9 mouse cellular contexts compared by ENCODE assay signal in the genomic region with DNA sequence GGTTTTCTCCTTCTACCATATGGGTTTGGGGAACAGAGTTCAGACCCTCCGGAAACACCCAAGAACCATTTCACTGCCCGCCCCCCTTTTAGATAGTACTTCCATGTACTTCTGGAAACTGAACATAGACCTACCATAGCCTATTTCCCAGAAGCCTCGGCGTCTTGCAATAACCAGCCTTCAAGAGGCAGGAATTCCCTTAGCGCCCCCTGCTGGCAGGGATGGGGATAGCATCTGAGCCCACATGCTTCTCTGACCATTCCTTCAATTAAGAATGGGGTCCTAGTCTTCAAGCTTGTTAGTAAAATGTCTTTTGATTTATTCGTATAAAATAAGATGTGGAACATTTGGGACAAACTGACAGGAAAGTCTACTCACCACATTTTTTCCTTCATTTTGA.
DNase-seq lines count a peak whose midpoint lies in the region; ATAC-seq and TF ChIP-seq lines count a peak whose summit lies in the region.
"Had no signal": no experiment of that assay in that cellular context is flagged by ENCODE, and none has a peak within 500 bp of the region (broad histone marks: within the 10 kb centered on the region; RNA-seq: fewer than 3 reads in every experiment).

No protein-coding gene starts in this region.

- no peak overlapping the region for H3K4me2 ChIP-seq in hindbrain, embryonic 14.5 days (replicated peaks)
- H3K4me2 ChIP-seq in hindbrain, embryonic 13.5 days: no peak overlapping the region
- H3K4me2 ChIP-seq in liver, embryonic 11.5 days: no peak overlapping the region
- H3K4me2 ChIP-seq: liver, embryonic 15.5 days had no signal

- no peak overlapping the region for H3K4me3 ChIP-seq in hindbrain, embryonic 14.5 days (replicated peaks; ENCODE audit: low read length)
- no peak overlapping the region for H3K4me3 ChIP-seq in hindbrain, embryonic 13.5 days
- H3K4me3 ChIP-seq in cortical plate, adult 2 months (ENCODE audit: insufficient read depth, low read length): no peak overlapping the region
- H3K4me3 ChIP-seq in liver, embryonic 11.5 days (ENCODE audit: low read depth, low read length): no peak overlapping the region
- H3K4me3 ChIP-seq: liver, embryonic 15.5 days had no signal

- no peaks in the 10 kb centered on the region for H3K9me3 ChIP-seq in hindbrain, embryonic 14.5 days (ENCODE audit: control insufficient read depth, low read length)
- no peaks in the 10 kb centered on the region for H3K9me3 ChIP-seq in hindbrain, embryonic 13.5 days
- H3K9me3 ChIP-seq in liver, embryonic 11.5 days (ENCODE audit: control insufficient read depth, low read length): no peaks in the 10 kb centered on the region
- H3K9me3 ChIP-seq: liver, embryonic 15.5 days had no signal

- peak; percentile 54 for DNase-seq in hindbrain, embryonic 14.5 days (ENCODE audit: low spot score)
- peak; percentile 54 for DNase-seq in A20 (ENCODE audit: low read depth, low spot score)
- DNase-seq in ES-CJ7 (ENCODE audit: low read depth, low spot score): peak; percentile 70
- peak; percentile 52 for DNase-seq in liver, embryonic 11.5 days (ENCODE audit: low spot score)
- peak; percentile 35 for DNase-seq in skeletal muscle tissue, adult 2 months (ENCODE audit: low read depth, low spot score)
- DNase-seq in urinary bladder, adult 2 months (ENCODE audit: low spot score): no peak

- H3K27me3 ChIP-seq in hindbrain, embryonic 14.5 days (ENCODE audit: control insufficient read depth, insufficient read depth, low read length): no peaks in the 10 kb centered on the region
- H3K27me3 ChIP-seq in hindbrain, embryonic 13.5 days: 0 out of 2 replicates have a peak, but pooled peaks cover 3% of the 10 kb centered on the region
- H3K27me3 ChIP-seq in liver, embryonic 11.5 days (replicated peaks; ENCODE audit: control insufficient read depth, insufficient read depth, low read length): no peaks in the 10 kb centered on the region
- H3K27me3 ChIP-seq: liver, embryonic 15.5 days had no signal

- 53% methylated on average over 6 of the region's 6 CpGs for WGBS in hindbrain, embryonic 14.5 days
- WGBS in hindbrain, embryonic 13.5 days: 50% methylated on average over 6 of the region's 6 CpGs
- 45% methylated on average over 6 of the region's 6 CpGs for WGBS in liver, embryonic 11.5 days

- H3K9ac ChIP-seq in hindbrain, embryonic 14.5 days: no peak overlapping the region
- H3K9ac ChIP-seq in hindbrain, embryonic 13.5 days: no peak overlapping the region
- H3K9ac ChIP-seq in liver, embryonic 11.5 days (ENCODE audit: low read depth, low read length): no peak overlapping the region
- H3K9ac ChIP-seq: liver, embryonic 15.5 days had no signal

- no peak for TF ChIP-seq POLR2A in cortical plate, adult 2 months (IDR thresholded peaks at IDR 0.05; ENCODE audit: extremely low read depth, insufficient read depth, low read length)

- no peak overlapping the region for H3K27ac ChIP-seq in hindbrain, embryonic 14.5 days
- no peak overlapping the region for H3K27ac ChIP-seq in hindbrain, embryonic 13.5 days
- no peak overlapping the region for H3K27ac ChIP-seq in cortical plate, adult 2 months (ENCODE audit: insufficient read depth, low read length)
- no peak overlapping the region for H3K27ac ChIP-seq in liver, embryonic 11.5 days (ENCODE audit: low read depth, low read length)
- H3K27ac ChIP-seq: liver, embryonic 15.5 days had no signal

- 0 out of 2 replicates have a peak, but pooled peaks cover 14% of the 10 kb centered on the region for H3K4me1 ChIP-seq in hindbrain, embryonic 14.5 days (replicated peaks; ENCODE audit: control insufficient read depth, insufficient read depth, low read length)
- H3K4me1 ChIP-seq in hindbrain, embryonic 13.5 days (replicated peaks): peaks cover 21% of the 10 kb centered on the region
- peaks cover 3% of the 10 kb centered on the region for H3K4me1 ChIP-seq in cortical plate, adult 2 months (ENCODE audit: control insufficient read depth, insufficient read depth, low read length)
- H3K4me1 ChIP-seq in liver, embryonic 11.5 days (replicated peaks; ENCODE audit: control insufficient read depth, insufficient read depth, low read length): 0 out of 2 replicates have a peak, but pooled peaks cover 2% of the 10 kb centered on the region

- peak; percentile 73 for TF ChIP-seq CTCF in cortical plate, adult 2 months (IDR thresholded peaks at IDR 0.05; ENCODE audit: extremely low read depth, insufficient read depth, low read length)

- H3K36me3 ChIP-seq in hindbrain, embryonic 14.5 days (replicated peaks; ENCODE audit: control insufficient read depth, insufficient read depth): no peaks in the 10 kb centered on the region
- no peaks in the 10 kb centered on the region for H3K36me3 ChIP-seq in hindbrain, embryonic 13.5 days
- no peaks in the 10 kb centered on the region for H3K36me3 ChIP-seq in liver, embryonic 11.5 days (ENCODE audit: control insufficient read depth, insufficient read depth, low read length)
- H3K36me3 ChIP-seq: liver, embryonic 15.5 days had no signal

- ATAC-seq in hindbrain, embryonic 14.5 days (ENCODE audit: low FRiP score): no peak
- no peak for ATAC-seq in hindbrain, embryonic 13.5 days (ENCODE audit: low FRiP score)
- no peak for ATAC-seq in liver, embryonic 11.5 days (replicated peaks; ENCODE audit: low FRiP score)
